Mouse (Mus musculus) limb, embryonic 10.5 days (tissue): Measurements from ENCODE around the gene Lbhd2. TPM values are rescaled to one million over a fixed set of nuclear protein-coding genes. Genes with fewer than 3 reads are reported as not detected.

Source experiments
- DNase-seq: peaks from one replicate; pipeline ENCODE4 v3.0.0-alpha.2; 2017; ENCODE audit warnings: low spot score
- H3K27ac ChIP-seq: fragments of 300-500 bp; sonication (generic); 2 replicates; pipeline ENCODE4 v1.5.1; 2016; ENCODE audit warnings: mild to moderate bottlenecking
- H3K27me3 ChIP-seq: fragments of 300-500 bp; sonication (generic); 2 replicates; pipeline ENCODE4 v1.6.1; 2016; ENCODE audit warnings: low read depth, mild to moderate bottlenecking; ENCODE audit not compliant: poor library complexity, severe bottlenecking
- H3K36me3 ChIP-seq: fragments of 300-500 bp; sonication (generic); 2 replicates; pipeline ENCODE4 v1.6.1; 2016; ENCODE audit warnings: mild to moderate bottlenecking, moderate library complexity
- H3K4me1 ChIP-seq: fragments of 300-500 bp; sonication (generic); 2 replicates; pipeline ENCODE4 v1.6.1; 2016
- H3K4me3 ChIP-seq: fragments of 300-500 bp; sonication (generic); 2 replicates; pipeline ENCODE4 v1.5.1; 2016; ENCODE audit warnings: mild to moderate bottlenecking, moderate library complexity
- H3K9me3 ChIP-seq: fragments of 300-500 bp; sonication (generic); replicated peaks from 2 replicates; pipeline ENCODE4 v1.6.1; 2016; ENCODE audit warnings: mild to moderate bottlenecking
- WGBS: fragments of 180-500 bp; shearing (Covaris S2); methylation state at CpG from one replicate; pipeline ENCODE4 v1.1.7; 2016; 5-methylcytosine and 5-hydroxymethylcytosine counted together
- polyA plus RNA-seq: library from polyadenylated mRNA; unstranded; fragments of >200 nt; fragmentation: Nextera tagmentation; extraction: Ambion mirVana; gene quantifications from 2 replicates; pipeline ENCODE4 v1.2.1, GENCODE M21; 2016

Gene Lbhd2
- polyA plus RNA-seq, 1 experiment from 2014 or later = not detected

DNA sequence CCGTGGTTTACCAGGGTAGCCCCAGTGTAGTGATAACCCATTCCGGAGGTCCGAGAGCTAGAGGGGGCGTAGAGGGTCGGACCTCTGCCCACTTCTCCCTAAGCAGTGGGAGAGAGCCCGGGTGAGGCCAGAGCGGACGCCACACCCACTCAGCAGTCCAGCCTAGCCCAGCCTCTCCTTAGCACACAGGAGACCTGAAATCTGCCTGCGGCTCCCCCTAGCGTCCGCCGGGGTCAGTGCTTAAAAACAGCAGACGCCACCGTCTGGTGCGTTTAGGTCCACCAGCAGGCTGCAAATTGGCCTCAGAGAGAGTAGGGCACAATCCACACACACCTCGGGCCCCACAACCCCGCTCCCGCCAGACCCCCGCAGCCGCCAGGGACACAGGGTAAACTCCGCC lies 6.7 kb downstream of the Lbhd2 start:
- Histone ChIP-seq H3K4me1 (peaks cover 41% of the 10 kb centered on the region), H3K4me3 (peak overlapping the region; percentile 45), H3K27ac (peak overlapping the region; percentile 73), H3K27me3 (peaks cover 71% of the 10 kb centered on the region), H3K9me3 (no peaks in the 10 kb centered on the region), H3K36me3 (no peaks in the 10 kb centered on the region)
- DNase-seq = peak; percentile 91
- 2% methylated on average over 21 of the region's 21 CpGs for WGBS

DNA sequence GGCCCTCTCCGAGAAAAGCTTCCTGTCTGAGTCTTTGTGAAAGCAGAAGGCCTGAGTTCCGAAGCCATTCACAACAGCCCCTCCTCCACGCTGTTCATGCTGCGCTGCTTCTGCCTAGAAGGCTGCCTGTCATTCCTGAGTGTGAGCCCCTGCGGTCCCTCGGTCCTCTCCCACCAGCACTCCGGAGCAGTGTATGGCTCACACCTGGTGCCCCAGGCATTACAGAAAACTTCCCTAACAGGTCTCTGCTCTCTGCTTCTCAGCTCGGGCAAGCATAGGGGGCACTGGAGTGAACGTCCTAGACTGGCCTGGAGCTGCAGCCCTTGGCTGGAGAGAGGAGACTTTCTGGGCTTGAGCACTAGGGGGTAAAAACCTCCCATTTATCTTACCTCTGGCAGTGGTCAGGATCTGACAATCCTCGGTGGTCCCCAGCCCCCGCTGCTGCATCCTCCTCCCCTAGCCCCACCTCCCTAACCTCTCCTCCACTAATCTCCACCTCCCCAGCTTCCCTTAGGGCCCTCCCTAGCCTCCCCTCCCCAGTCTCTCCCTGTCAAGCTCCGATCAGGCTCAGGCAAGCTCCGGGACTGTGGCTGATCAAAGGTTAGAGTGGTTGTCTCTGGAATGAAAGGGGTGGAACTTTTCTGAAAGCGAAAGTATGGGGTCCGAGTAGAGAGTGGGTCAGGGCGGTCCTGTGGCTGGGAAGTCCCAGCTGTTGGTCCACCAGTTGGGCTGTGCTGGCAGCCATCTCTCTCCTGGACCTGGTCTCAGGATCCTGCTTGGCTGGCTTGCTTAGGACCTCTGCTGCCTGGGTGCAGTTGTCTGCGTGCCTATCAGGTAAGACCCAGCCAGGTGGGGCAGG lies 10.5 kb downstream of the Lbhd2 start, which contains the start of gene Exoc3l4:
TSS of gene Exoc3l4 (plus strand) at position 97 of the 859 bp plus-strand sequence.
- H3K27ac ChIP-seq = peak within 1 kb of the TSS; percentile 37; the same call in 1 of the 2 replicates

GRCm38 (mm10) chr12:111419918-111420317 lies 13.3 kb downstream of the Lbhd2 start:
- Histone ChIP-seq H3K4me1 (peaks cover 29% of the 10 kb centered on the region), H3K9me3 (no peaks in the 10 kb centered on the region), H3K36me3 (no peaks in the 10 kb centered on the region), H3K27ac (no peak overlapping the region), H3K4me3 (no peak overlapping the region), H3K27me3 (peaks cover 100% of the 10 kb centered on the region)
- no peak for DNase-seq
- WGBS = 84% methylated on average over 5 of the region's 5 CpGs

More for the DNA sequence above, 10.5 kb downstream of the Lbhd2 start, which contains the start of gene Exoc3l4:
- no peaks in the 10 kb centered on the region for H3K36me3 ChIP-seq
- peak within 1 kb of the TSS; percentile 42 for H3K4me3 ChIP-seq
- WGBS = 2% methylated on average over 17 of the region's 17 CpGs
- H3K27me3 ChIP-seq = peaks cover 76% of the 10 kb centered on the region
- H3K4me1 ChIP-seq = peaks cover 29% of the 10 kb centered on the region
- no peaks in the 10 kb centered on the region for H3K9me3 ChIP-seq
- DNase-seq = peak; percentile 53

- no peaks in the 10 kb centered on the region for H3K36me3 ChIP-seq
- no peak for DNase-seq
- no peak overlapping the region for H3K27ac ChIP-seq
- H3K4me3 ChIP-seq = no peak overlapping the region
- 58% methylated on average over 7 of the region's 7 CpGs for WGBS
- H3K9me3 ChIP-seq = no peaks in the 10 kb centered on the region
- H3K4me1 ChIP-seq = peaks cover 36% of the 10 kb centered on the region
- H3K27me3 ChIP-seq = peaks cover 100% of the 10 kb centered on the region
Measured at GRCm38 (mm10) chr12:111420946-111421709, 14.5 kb downstream of the Lbhd2 start.

GRCm38 (mm10) chr12:111422852-111423251 lies 16.2 kb downstream of the Lbhd2 start:
- no peak for DNase-seq
- H3K4me1 ChIP-seq = peaks cover 26% of the 10 kb centered on the region
- H3K4me3 ChIP-seq = 0 out of 2 replicates have a peak overlapping the region, but pooled peaks have one; percentile 43

GRCm38 (mm10) chr12:111423570-111424129 lies 17.0 kb downstream of the Lbhd2 start:
- Histone ChIP-seq H3K9me3 (no peaks in the 10 kb centered on the region), H3K27me3 (peaks cover 100% of the 10 kb centered on the region), H3K36me3 (no peaks in the 10 kb centered on the region), H3K4me1 (peaks cover 34% of the 10 kb centered on the region), H3K4me3 (peak overlapping the region; percentile 43), H3K27ac (no peak overlapping the region)
- WGBS = 4% methylated on average over 43 of the region's 43 CpGs
- DNase-seq = peak; percentile 56

More at GRCm38 (mm10) chr12:111422852-111423251, 16.2 kb downstream of the Lbhd2 start:
- no peak overlapping the region for H3K27ac ChIP-seq
- WGBS = 36% methylated on average over 5 of the region's 5 CpGs
- H3K9me3 ChIP-seq = no peaks in the 10 kb centered on the region
- H3K27me3 ChIP-seq = peaks cover 100% of the 10 kb centered on the region
- no peaks in the 10 kb centered on the region for H3K36me3 ChIP-seq

DNA sequence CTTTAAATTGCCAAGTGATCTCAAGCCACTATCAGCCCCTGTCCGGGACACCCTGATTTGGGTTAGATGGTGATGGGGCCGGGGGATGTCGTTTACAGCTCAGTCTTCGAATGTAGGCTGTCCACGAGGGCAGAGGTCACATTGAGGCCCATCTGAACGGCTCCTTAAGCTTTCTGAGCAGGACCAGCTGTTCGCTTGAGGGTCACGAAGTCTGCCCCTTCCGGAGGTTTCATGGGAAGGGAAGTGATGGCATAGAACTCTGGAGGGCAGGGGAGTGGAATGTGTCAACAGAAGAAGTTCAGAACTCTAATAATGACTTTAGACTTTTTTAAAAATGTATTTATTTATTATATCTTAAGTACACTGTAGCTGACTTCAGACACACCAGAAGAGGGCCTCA lies 17.9 kb downstream of the Lbhd2 start:
- Histone ChIP-seq H3K4me3 (no peak overlapping the region), H3K4me1 (peaks cover 43% of the 10 kb centered on the region), H3K36me3 (no peaks in the 10 kb centered on the region), H3K27ac (no peak overlapping the region), H3K27me3 (peaks cover 100% of the 10 kb centered on the region), H3K9me3 (no peaks in the 10 kb centered on the region)
- 17% methylated on average over 9 of the region's 9 CpGs for WGBS
- no peak for DNase-seq

DNA sequence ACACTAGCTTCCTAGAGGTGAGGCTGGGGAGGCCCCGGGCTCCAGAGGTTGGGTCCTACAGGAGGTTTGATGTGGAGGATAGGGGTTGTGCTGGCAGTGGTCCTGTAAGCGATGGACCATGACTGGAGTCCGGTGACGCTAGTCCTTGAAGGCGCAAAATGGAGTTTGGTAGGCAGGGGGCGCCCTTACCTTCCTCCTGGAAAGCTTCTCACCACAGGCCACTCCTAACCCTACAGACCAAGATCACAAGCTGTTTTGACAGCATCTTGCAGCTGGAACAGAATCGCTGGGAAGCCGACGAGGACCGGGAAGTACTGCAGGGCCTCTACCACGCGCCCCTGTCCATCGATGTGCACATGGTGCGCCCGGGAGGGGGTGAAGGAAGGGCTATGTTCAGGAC lies 18.6 kb downstream of the Lbhd2 start:
- DNase-seq = peak; percentile 83
- WGBS = 6% methylated on average over 15 of the region's 15 CpGs
- Histone ChIP-seq H3K9me3 (no peaks in the 10 kb centered on the region), H3K27ac (no peak overlapping the region), H3K4me3 (no peak overlapping the region), H3K27me3 (peaks cover 100% of the 10 kb centered on the region), H3K4me1 (peaks cover 50% of the 10 kb centered on the region), H3K36me3 (no peaks in the 10 kb centered on the region)

GRCm38 (mm10) chr12:111425789-111426460 lies 19.3 kb downstream of the Lbhd2 start:
- no peaks in the 10 kb centered on the region for H3K36me3 ChIP-seq
- DNase-seq = peak; percentile 96
- H3K9me3 ChIP-seq = no peaks in the 10 kb centered on the region
- H3K4me1 ChIP-seq = peaks cover 56% of the 10 kb centered on the region
- no peak overlapping the region for H3K27ac ChIP-seq
- peaks cover 100% of the 10 kb centered on the region for H3K27me3 ChIP-seq
- 20% methylated on average over 29 of the region's 29 CpGs for WGBS
- H3K4me3 ChIP-seq = no peak overlapping the region

- 43% methylated on average over 12 of the region's 12 CpGs for WGBS
- DNase-seq = no peak
- peaks cover 69% of the 10 kb centered on the region for H3K4me1 ChIP-seq
Measured at GRCm38 (mm10) chr12:111427438-111428113, 21.0 kb downstream of the Lbhd2 start.

DNA sequence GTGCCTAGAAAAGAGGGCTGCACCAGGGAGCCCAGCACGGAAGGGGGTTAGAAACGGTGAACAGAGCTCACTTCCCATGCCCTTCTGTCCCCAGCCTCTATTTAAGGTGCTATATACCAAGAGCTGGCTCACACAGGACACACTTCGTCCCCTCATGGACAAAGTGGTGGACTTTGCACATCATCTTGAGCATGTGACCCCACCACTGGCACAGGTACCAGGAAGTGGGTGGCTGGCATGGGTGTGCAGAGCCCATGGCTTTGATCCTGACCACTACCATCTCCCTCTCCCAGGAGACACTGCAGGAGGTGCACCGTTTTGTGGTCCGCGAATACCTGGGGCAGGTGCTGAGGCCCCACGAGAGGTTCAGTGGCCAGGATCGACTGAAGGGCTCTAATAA lies 21.8 kb downstream of the Lbhd2 start:
- peaks cover 70% of the 10 kb centered on the region for H3K4me1 ChIP-seq
- H3K27ac ChIP-seq = 0 out of 2 replicates have a peak overlapping the region, but pooled peaks have one; percentile 10
- 17% methylated on average over 8 of the region's 8 CpGs for WGBS
- no peak for DNase-seq
- H3K27me3 ChIP-seq = peaks cover 100% of the 10 kb centered on the region
- no peaks in the 10 kb centered on the region for H3K36me3 ChIP-seq
- no peaks in the 10 kb centered on the region for H3K9me3 ChIP-seq
- peak overlapping the region; percentile 47; the same call in 1 of the 2 replicates for H3K4me3 ChIP-seq

More at GRCm38 (mm10) chr12:111427438-111428113, 21.0 kb downstream of the Lbhd2 start:
- H3K27ac ChIP-seq = no peak overlapping the region
- peaks cover 100% of the 10 kb centered on the region for H3K27me3 ChIP-seq
- H3K36me3 ChIP-seq = no peaks in the 10 kb centered on the region
- H3K9me3 ChIP-seq = no peaks in the 10 kb centered on the region
- H3K4me3 ChIP-seq = no peak overlapping the region
